Mouse (Mus musculus) gastrocnemius, postnatal 10 days (tissue): ENCODE measurements around the gene Osbp. TPM values are rescaled to one million over a fixed set of nuclear protein-coding genes. Genes with fewer than 3 reads are reported as not detected.
A peak's percentile ranks its signal among the peaks of the same experiment; 100 is the strongest.

Experiments used
- DNase-seq: peaks from one replicate; pipeline ENCODE4 v3.0.0; 2021; ENCODE audit warnings: mixed read lengths
- total RNA-seq, 2 experiments: library from RNA; stranded (reverse); gene quantifications; 2 replicates each; pipeline ENCODE4 v1.2.3; 2021

The Osbp gene
- total RNA-seq, 2 experiments from 2014 or later: 77.5 to 77.9 TPM

GRCm38 (mm10) chr19:11987841-11988240 lies 22.1 kb downstream of the Osbp start:
- no peak for DNase-seq

- no peak for DNase-seq
These were observed 23.6 kb downstream of the Osbp start for GRCm38 (mm10) chr19:11989334-11989733.

GRCm38 (mm10) chr19:11992034-11992433 lies 26.3 kb downstream of the Osbp start:
- DNase-seq: no peak

GRCm38 (mm10) chr19:11992441-11993029 lies 26.8 kb downstream of the Osbp start:
- DNase-seq: no peak

- no peak for DNase-seq
These were observed 29.1 kb downstream of the Osbp start for GRCm38 (mm10) chr19:11994703-11995431.

GRCm38 (mm10) chr19:11995722-11996448 lies 30.1 kb downstream of the Osbp start:
- DNase-seq: no peak

GRCm38 (mm10) chr19:12001686-12002085 lies 35.9 kb downstream of the Osbp start:
- no peak for DNase-seq

GRCm38 (mm10) chr19:12002125-12002524 lies 36.4 kb downstream of the Osbp start:
- DNase-seq: peak; percentile 25

- DNase-seq: no peak
These were observed 37.0 kb downstream of the Osbp start for GRCm38 (mm10) chr19:12002791-12003190.

- DNase-seq: no peak
These were observed 37.8 kb downstream of the Osbp start for GRCm38 (mm10) chr19:12003568-12003967.

GRCm38 (mm10) chr19:12004216-12005008 lies 38.7 kb downstream of the Osbp start:
- no peak for DNase-seq

GRCm38 (mm10) chr19:12005376-12006360 lies 39.9 kb downstream of the Osbp start:
- peak; percentile 80 for DNase-seq

GRCm38 (mm10) chr19:12006361-12006947 lies 40.7 kb downstream of the Osbp start:
- DNase-seq: no peak

GRCm38 (mm10) chr19:12007105-12007931 lies 41.6 kb downstream of the Osbp start:
- peak; percentile 27 for DNase-seq

GRCm38 (mm10) chr19:12008410-12009380 lies 43.0 kb downstream of the Osbp start:
- no peak for DNase-seq

- peak; percentile 47 for DNase-seq
These were observed 44.0 kb downstream of the Osbp start for GRCm38 (mm10) chr19:12009501-12010280.

- peak; percentile 57 for DNase-seq
These were observed 44.6 kb downstream of the Osbp start for GRCm38 (mm10) chr19:12010281-12010771.
